Mouse (Mus musculus) splenic B cell, adult 2 months (primary cell): ENCODE results near the gene Sgtb.
A peak's percentile ranks its signal among the peaks of the same experiment; 100 is the strongest.

Source experiments
- DNase-seq: peaks from one replicate; pipeline ENCODE4 v3.0.0-alpha.2; 2011; ENCODE audit warnings: low read depth, low spot score
- H3K27me3 ChIP-seq: 2 replicates; pipeline ENCODE4 v1.6.1; 2012; ENCODE audit warnings: mild to moderate bottlenecking, low read length, moderate library complexity, mixed read lengths; ENCODE audit not compliant: control insufficient read depth, poor library complexity, insufficient read depth, severe bottlenecking
- H3K36me3 ChIP-seq: 2 replicates; pipeline ENCODE4 v1.6.1; 2012; ENCODE audit warnings: mild to moderate bottlenecking, low read length, moderate library complexity, mixed read lengths; ENCODE audit not compliant: control insufficient read depth, poor library complexity, insufficient read depth, severe bottlenecking

Gene Sgtb

GRCm38 (mm10) chr13:104109288-104109815 lies at the start of gene Sgtb, which contains the start of gene Nln:
TSS of gene Sgtb (plus strand) at chr13:104109741.
TSS of gene Nln (minus strand) at chr13:104109614.
- DNase-seq = peak; percentile 92
- Histone ChIP-seq H3K36me3 (no peaks in the 10 kb centered on the region), H3K27me3 (peaks cover 2% of the 10 kb centered on the region; the same call in 1 of the 2 replicates)

- no peak for DNase-seq
- no peaks in the 10 kb centered on the region for H3K27me3 ChIP-seq
- 0 out of 2 replicates have a peak, but pooled peaks cover 1% of the 10 kb centered on the region for H3K36me3 ChIP-seq
Measured at GRCm38 (mm10) chr13:104060231-104060630, 49.3 kb upstream of the Sgtb start.

- Histone ChIP-seq H3K27me3 (no peaks in the 10 kb centered on the region), H3K36me3 (0 out of 2 replicates have a peak, but pooled peaks cover 1% of the 10 kb centered on the region)
- no peak for DNase-seq
Measured at GRCm38 (mm10) chr13:104061975-104062750, 47.4 kb upstream of the Sgtb start.

- H3K36me3 ChIP-seq = 0 out of 2 replicates have a peak, but pooled peaks cover 1% of the 10 kb centered on the region
- no peak for DNase-seq
Measured at GRCm38 (mm10) chr13:104063061-104063460, 46.5 kb upstream of the Sgtb start.

GRCm38 (mm10) chr13:104065649-104066347 lies 43.7 kb upstream of the Sgtb start:
- no peak for DNase-seq
- H3K27me3 ChIP-seq = no peaks in the 10 kb centered on the region
- peaks cover 7% of the 10 kb centered on the region for H3K36me3 ChIP-seq

More at GRCm38 (mm10) chr13:104063061-104063460, 46.5 kb upstream of the Sgtb start:
- H3K27me3 ChIP-seq = no peaks in the 10 kb centered on the region

GRCm38 (mm10) chr13:104069216-104069615 lies 40.3 kb upstream of the Sgtb start:
- Histone ChIP-seq H3K36me3 (peaks cover 6% of the 10 kb centered on the region), H3K27me3 (no peaks in the 10 kb centered on the region)
- no peak for DNase-seq

GRCm38 (mm10) chr13:104070703-104071102 lies 38.8 kb upstream of the Sgtb start:
- Histone ChIP-seq H3K27me3 (no peaks in the 10 kb centered on the region), H3K36me3 (peaks cover 6% of the 10 kb centered on the region)
- no peak for DNase-seq

DNA sequence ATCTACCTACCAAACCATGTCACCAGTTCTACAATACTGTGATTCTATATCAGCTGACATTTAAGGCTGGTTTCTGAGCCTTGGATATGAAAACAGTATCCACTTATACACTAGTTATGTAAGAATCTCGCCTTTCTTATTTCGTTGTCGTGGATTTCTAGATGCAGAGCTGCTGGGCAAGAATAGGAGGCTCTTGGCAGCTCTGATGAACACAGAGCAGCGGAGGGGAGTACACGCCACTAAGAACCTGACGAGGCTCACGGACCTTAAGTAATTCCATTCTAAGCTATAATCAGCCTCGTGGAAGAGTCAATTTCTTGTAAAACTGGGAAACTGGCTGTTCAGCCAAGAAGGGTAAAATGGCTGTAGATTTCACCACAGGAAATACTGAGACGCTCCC lies 37.2 kb upstream of the Sgtb start:
- DNase-seq = no peak
- Histone ChIP-seq H3K36me3 (peaks cover 6% of the 10 kb centered on the region), H3K27me3 (no peaks in the 10 kb centered on the region)

DNA sequence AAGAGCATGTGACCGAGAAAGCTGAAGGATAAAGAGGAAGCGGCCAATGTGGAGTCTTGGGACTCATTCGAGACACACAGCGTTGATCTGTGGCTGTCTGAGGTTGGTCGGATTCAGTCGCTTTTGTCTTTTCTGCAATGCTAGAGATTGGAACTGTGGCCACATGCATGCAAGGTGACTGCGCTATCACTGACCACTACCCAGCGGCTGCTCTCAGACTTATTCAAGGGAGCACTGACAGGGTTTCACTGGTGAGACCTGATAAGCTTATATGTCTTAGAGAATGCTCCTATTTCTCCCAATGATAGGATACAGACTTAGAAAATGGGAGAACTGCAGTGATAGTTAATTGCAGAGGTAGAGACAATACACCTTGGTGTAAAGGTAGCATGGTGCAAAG lies 35.3 kb upstream of the Sgtb start:
- DNase-seq = no peak
- Histone ChIP-seq H3K36me3 (no peaks in the 10 kb centered on the region), H3K27me3 (no peaks in the 10 kb centered on the region)

- Histone ChIP-seq H3K27me3 (no peaks in the 10 kb centered on the region), H3K36me3 (no peaks in the 10 kb centered on the region)
- no peak for DNase-seq
Measured at GRCm38 (mm10) chr13:104074731-104075130, 34.8 kb upstream of the Sgtb start.

GRCm38 (mm10) chr13:104076993-104077392 lies 32.5 kb upstream of the Sgtb start:
- no peaks in the 10 kb centered on the region for H3K36me3 ChIP-seq
- no peak for DNase-seq

DNA sequence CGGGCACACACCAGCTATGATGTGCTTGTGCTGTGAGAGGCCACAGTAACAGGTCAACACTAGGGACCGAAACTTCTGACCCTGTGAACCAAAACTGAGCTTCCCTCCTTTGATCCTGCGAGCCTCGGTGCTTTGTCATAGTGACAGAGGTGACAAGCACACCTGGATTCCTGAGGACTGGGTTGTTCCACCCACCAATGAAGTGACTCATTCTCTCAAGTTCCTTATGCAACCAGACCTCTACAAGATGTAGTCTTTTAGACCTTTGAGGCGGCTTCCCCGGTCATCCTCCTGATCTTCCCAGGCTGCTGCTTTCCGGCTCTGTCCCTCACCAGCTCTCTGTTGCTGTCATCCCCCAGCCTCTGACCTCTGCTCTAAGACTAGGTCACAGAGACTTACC lies 27.0 kb upstream of the Sgtb start:
- DNase-seq = no peak

More at GRCm38 (mm10) chr13:104076993-104077392, 32.5 kb upstream of the Sgtb start:
- no peaks in the 10 kb centered on the region for H3K27me3 ChIP-seq

DNA sequence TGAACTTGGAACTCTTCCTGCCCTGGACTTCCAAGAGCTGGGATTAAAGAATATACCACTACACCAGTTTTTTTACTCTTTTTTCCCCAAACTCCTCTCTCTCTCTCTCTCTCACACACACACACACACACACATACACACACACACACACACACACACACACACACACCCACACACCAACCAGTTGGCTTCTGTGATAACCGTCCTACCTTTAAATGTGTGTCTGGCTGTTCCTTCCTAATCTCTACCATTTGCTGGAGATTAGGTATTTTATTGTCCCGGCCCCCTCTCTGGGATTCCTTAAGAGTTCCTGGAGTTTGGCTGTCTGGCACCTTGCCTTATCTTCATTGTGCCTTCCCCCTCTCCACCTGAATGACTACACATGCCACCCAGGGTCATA lies 24.9 kb upstream of the Sgtb start:
- H3K27me3 ChIP-seq = no peaks in the 10 kb centered on the region
- DNase-seq = no peak
- H3K36me3 ChIP-seq = no peaks in the 10 kb centered on the region

More for the DNA sequence above, 27.0 kb upstream of the Sgtb start:
- no peaks in the 10 kb centered on the region for H3K36me3 ChIP-seq
- H3K27me3 ChIP-seq = no peaks in the 10 kb centered on the region

DNA sequence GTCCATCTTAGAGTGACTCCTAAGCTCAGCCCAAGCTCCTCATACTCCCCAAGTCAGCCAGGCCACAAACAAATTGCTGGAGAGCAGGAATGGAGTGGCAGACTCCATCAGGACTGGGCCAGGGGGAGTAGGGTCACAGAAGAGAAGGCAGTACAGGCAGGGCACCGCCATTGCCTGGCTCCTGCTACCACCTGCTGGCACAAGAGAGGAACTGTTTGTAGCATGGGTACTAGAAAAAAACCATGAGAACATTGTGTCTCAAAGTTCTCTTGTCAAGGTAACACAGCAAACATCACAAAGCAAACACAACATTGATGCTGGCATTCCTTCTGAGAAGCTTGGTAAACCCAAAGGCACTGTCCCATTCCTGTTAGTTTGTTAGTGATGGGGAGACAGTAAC lies 20.2 kb upstream of the Sgtb start:
- H3K36me3 ChIP-seq = no peaks in the 10 kb centered on the region; the same call in 1 of the 2 replicates
- DNase-seq = peak; percentile 64
- no peaks in the 10 kb centered on the region for H3K27me3 ChIP-seq

DNA sequence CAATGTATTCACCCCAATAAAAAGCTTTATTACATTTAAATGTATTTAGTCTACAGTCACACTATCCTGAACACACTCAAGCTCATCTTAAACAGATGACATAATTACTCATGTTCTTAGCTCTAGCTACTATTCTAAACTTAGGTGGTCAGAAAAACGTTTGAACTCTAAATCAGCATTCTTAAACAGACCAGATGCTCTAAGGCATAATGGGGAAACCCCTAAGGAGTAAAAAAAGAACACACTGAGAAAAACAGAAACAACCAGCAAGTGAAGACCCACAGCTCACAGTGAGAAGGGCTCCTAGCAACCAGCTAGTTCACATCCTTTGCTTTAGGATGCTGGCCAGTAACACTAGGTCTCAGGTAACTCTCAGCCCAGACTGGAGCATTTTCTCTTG lies 17.8 kb upstream of the Sgtb start:
- no peaks in the 10 kb centered on the region; the same call in 1 of the 2 replicates for H3K36me3 ChIP-seq
- DNase-seq = peak; percentile 29
- H3K27me3 ChIP-seq = no peaks in the 10 kb centered on the region
